Mouse (Mus musculus): ENCODE results near the gene Tubgcp6. TPM values are rescaled to one million over a fixed set of nuclear protein-coding genes. Genes with fewer than 3 reads are reported as not detected.

Gene Tubgcp6
- polyA plus RNA-seq, 1 experiment from 2014 or later: 3.3 TPM

DNA sequence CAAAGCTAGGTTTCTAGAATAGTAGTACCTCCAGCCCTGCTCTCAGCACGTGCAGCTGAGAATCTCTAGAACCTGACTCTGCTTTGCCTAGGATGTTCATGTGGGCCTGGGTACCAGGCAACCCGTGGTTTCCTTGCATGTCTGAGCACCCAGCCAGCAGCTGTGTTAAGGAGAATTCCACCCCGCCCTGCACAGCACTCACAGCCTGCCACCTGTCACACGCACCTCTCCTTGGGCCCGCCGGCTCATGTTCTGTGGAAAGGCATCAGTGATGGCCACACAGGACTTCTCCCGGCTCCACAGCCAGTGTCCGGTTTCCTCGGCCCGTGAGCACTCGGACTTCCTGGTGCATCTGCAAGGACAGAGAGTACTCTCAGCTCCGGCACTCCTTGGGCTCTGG lies 42.6 kb upstream of the Tubgcp6 start:
- ATAC-seq (no peak), DNase-seq (no peak)
- TF ChIP-seq EP300 (IDR thresholded peaks at IDR 0.05; ENCODE audit: low read depth) (no peak), CTCF (IDR thresholded peaks at IDR 0.05; ENCODE audit: low read depth) (no peak)
- whole genome bisulfite sequencing (ENCODE audit: insufficient replicate concordance): 84% methylated on average over 12 of the region's 12 CpGs
- H3K4me2 ChIP-seq (ENCODE audit: low read depth, low read length): no peak overlapping the region
- H3K4me1 ChIP-seq (ENCODE audit: insufficient read depth): peaks cover 14% of the 10 kb centered on the region
- H3K27ac ChIP-seq (ENCODE audit: low read depth): no peak overlapping the region
- H3K4me3 ChIP-seq (ENCODE audit: low read depth, low read length): no peak overlapping the region
- H3K9ac ChIP-seq (replicated peaks): no peak overlapping the region
- H3K9me3 ChIP-seq (ENCODE audit: low read length): no peaks in the 10 kb centered on the region
- no peaks in the 10 kb centered on the region for H3K27me3 ChIP-seq (ENCODE audit: insufficient read depth, low read length)
- H3K36me3 ChIP-seq (replicated peaks; ENCODE audit: insufficient read depth, low read length): peaks cover 60% of the 10 kb centered on the region

DNA sequence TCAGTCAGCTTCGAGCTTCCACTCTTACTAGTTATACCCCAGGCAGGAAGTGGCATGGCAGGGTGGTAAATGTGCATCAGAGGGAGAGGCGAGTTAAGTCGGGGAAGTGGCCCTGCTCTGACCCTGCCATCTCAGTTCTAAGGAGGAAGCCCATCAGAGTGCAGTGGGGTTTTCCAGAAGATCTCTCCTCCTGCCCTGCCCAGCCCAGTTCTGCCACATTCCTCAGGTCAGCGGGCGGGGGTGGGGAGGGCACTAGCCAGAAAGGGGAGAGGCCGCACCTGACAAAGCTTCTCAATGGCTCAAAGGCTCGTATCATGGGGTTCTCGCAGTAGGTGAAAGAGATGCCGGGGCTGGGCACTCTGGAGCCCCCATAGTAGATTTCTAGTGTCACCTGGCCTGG lies 38.5 kb upstream of the Tubgcp6 start:
- 66% methylated on average over 9 of the region's 9 CpGs for WGBS (ENCODE audit: insufficient replicate concordance)
- Histone ChIP-seq H3K4me2 (ENCODE audit: low read depth, low read length) (no peak overlapping the region), H3K9ac (replicated peaks) (no peak overlapping the region), H3K4me3 (ENCODE audit: low read depth, low read length) (no peak overlapping the region), H3K27me3 (ENCODE audit: insufficient read depth, low read length) (no peaks in the 10 kb centered on the region), H3K27ac (ENCODE audit: low read depth) (no peak overlapping the region), H3K36me3 (replicated peaks; ENCODE audit: insufficient read depth, low read length) (peaks cover 76% of the 10 kb centered on the region), H3K4me1 (ENCODE audit: insufficient read depth) (no peaks in the 10 kb centered on the region), H3K9me3 (ENCODE audit: low read length) (no peaks in the 10 kb centered on the region)
- no peak for ATAC-seq
- TF ChIP-seq CTCF (IDR thresholded peaks at IDR 0.05; ENCODE audit: low read depth) (no peak), EP300 (IDR thresholded peaks at IDR 0.05; ENCODE audit: low read depth) (no peak)
- DNase-seq: no peak

DNA sequence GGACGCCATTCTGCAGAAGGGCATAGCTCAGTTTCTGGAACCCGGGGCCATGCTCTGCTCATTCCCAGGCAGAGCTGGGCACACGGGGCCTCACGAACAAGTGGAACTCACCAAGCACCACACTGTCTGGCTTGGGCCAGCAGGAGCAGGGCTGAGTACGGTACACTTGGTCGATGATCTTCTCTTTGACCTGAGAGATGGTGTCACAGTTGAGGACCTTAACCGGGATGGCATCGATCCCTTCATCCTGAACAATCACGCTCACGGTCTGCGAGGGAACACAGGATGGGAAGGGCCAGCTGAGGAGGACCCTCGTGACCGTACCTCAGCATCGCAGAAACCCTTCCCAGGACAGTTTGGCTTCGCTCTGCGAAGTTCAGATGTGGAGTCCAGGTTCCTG lies 35.6 kb upstream of the Tubgcp6 start:
- Histone ChIP-seq H3K4me3 (ENCODE audit: low read depth, low read length) (no peak overlapping the region), H3K27me3 (ENCODE audit: insufficient read depth, low read length) (no peaks in the 10 kb centered on the region), H3K4me1 (ENCODE audit: insufficient read depth) (no peaks in the 10 kb centered on the region), H3K27ac (ENCODE audit: low read depth) (no peak overlapping the region), H3K36me3 (replicated peaks; ENCODE audit: insufficient read depth, low read length) (peaks cover 77% of the 10 kb centered on the region), H3K9me3 (ENCODE audit: low read length) (no peaks in the 10 kb centered on the region), H3K9ac (replicated peaks) (no peak overlapping the region), H3K4me2 (ENCODE audit: low read depth, low read length) (no peak overlapping the region)
- DNase-seq: no peak
- 82% methylated on average over 16 of the region's 16 CpGs for WGBS (ENCODE audit: insufficient replicate concordance)
- ATAC-seq: no peak
- TF ChIP-seq EP300 (IDR thresholded peaks at IDR 0.05; ENCODE audit: low read depth) (no peak), CTCF (IDR thresholded peaks at IDR 0.05; ENCODE audit: low read depth) (no peak)

DNA sequence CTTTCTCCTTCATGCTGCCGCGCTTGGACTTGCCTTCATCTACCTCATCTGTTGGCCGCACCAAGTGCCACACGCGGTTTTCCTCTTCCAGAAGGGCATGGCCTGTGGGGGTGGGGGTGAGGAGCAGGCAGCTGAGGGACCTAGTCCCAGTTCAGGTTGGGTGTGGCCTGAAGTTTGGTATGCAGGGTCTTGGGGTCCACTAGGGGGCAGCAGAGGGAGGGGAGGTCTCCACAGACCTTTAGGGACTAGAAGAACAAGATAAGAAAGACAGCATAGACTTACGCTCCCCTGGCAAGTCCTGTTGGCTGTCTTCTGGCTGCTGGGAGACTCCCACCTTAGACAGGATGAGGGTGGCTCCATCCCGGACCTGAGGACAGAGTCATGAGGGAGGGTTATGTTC lies 35.0 kb upstream of the Tubgcp6 start:
- Histone ChIP-seq H3K36me3 (replicated peaks; ENCODE audit: insufficient read depth, low read length) (peaks cover 72% of the 10 kb centered on the region), H3K4me1 (ENCODE audit: insufficient read depth) (no peaks in the 10 kb centered on the region), H3K4me3 (ENCODE audit: low read depth, low read length) (no peak overlapping the region), H3K4me2 (ENCODE audit: low read depth, low read length) (no peak overlapping the region), H3K9me3 (ENCODE audit: low read length) (no peaks in the 10 kb centered on the region), H3K27ac (ENCODE audit: low read depth) (no peak overlapping the region), H3K27me3 (ENCODE audit: insufficient read depth, low read length) (no peaks in the 10 kb centered on the region), H3K9ac (replicated peaks) (no peak overlapping the region)
- TF ChIP-seq CTCF (IDR thresholded peaks at IDR 0.05; ENCODE audit: low read depth) (peak; percentile 81), EP300 (IDR thresholded peaks at IDR 0.05; ENCODE audit: low read depth) (no peak)
- ATAC-seq (peak; percentile 45), DNase-seq (peak; percentile 78)
- 55% methylated on average over 7 of the region's 7 CpGs for WGBS (ENCODE audit: insufficient replicate concordance)

DNA sequence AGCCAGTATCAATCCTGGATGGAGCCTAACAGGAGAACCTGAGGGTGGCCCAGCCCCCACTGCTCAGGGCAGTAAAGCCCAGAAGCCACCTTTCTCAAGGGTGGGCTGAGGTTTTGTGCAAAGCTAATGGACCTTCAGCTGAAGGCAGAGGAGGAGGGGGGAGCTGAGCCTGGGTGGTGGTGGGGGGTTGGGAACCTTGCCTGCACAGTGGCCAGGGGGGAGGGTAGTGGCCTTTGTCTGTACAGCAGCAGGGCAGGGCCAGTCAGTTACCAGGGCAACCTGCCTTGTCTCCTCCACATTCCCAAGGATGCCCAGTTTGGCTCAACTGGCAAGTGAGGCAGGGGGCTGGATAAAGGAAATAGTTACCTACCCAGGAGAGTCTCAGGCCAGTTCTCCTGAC lies 29.4 kb upstream of the Tubgcp6 start:
- Histone ChIP-seq H3K27me3 (ENCODE audit: insufficient read depth, low read length) (peaks cover 31% of the 10 kb centered on the region), H3K9ac (replicated peaks) (no peak overlapping the region), H3K27ac (ENCODE audit: low read depth) (no peak overlapping the region), H3K4me3 (ENCODE audit: low read depth, low read length) (no peak overlapping the region), H3K4me2 (ENCODE audit: low read depth, low read length) (no peak overlapping the region), H3K36me3 (replicated peaks; ENCODE audit: insufficient read depth, low read length) (peaks cover 30% of the 10 kb centered on the region), H3K9me3 (ENCODE audit: low read length) (no peaks in the 10 kb centered on the region), H3K4me1 (ENCODE audit: insufficient read depth) (peaks cover 8% of the 10 kb centered on the region; the same call in 1 of the 2 replicates)
- ATAC-seq (no peak), DNase-seq (no peak)
- TF ChIP-seq CTCF (IDR thresholded peaks at IDR 0.05; ENCODE audit: low read depth) (no peak), EP300 (IDR thresholded peaks at IDR 0.05; ENCODE audit: low read depth) (no peak)

DNA sequence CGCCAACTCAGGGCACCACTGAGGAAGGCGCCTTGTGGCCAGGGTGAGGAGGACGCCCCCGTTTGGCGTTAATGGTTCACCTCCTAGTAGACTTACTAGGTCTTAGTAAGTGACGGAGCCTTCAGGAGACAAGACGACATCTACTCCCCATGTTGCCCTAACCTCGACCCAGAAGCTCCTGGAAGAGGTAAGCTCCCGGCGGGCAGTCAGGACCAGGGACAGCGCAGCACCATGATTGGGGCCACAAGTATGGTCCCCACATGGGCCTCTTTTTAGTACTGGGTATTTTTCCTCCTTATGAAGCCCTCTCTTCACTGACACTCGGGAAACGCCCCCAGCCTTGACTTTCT lies 27.1 kb upstream of the Tubgcp6 start:
- H3K4me1 ChIP-seq (ENCODE audit: insufficient read depth): peaks cover 10% of the 10 kb centered on the region
- peak overlapping the region; percentile 86 for H3K4me2 ChIP-seq (ENCODE audit: low read depth, low read length)
- peak; percentile 67 for DNase-seq
- H3K4me3 ChIP-seq (ENCODE audit: low read depth, low read length): no peak overlapping the region
- H3K9ac ChIP-seq (replicated peaks): no peak overlapping the region
- TF ChIP-seq EP300 (IDR thresholded peaks at IDR 0.05; ENCODE audit: low read depth) (no peak), CTCF (IDR thresholded peaks at IDR 0.05; ENCODE audit: low read depth) (no peak)
- 6% methylated on average over 13 of the region's 13 CpGs for WGBS (ENCODE audit: insufficient replicate concordance)
- peak; percentile 24; the same call in 1 of the 2 replicates for ATAC-seq
- no peaks in the 10 kb centered on the region for H3K9me3 ChIP-seq (ENCODE audit: low read length)
- peaks cover 8% of the 10 kb centered on the region for H3K36me3 ChIP-seq (replicated peaks; ENCODE audit: insufficient read depth, low read length)
- peaks cover 53% of the 10 kb centered on the region for H3K27me3 ChIP-seq (ENCODE audit: insufficient read depth, low read length)
- H3K27ac ChIP-seq (ENCODE audit: low read depth): no peak overlapping the region
